Mouse (Mus musculus) kidney, adult 2 months (tissue): ENCODE results near the gene Psph. TPM values are rescaled to one million over a fixed set of nuclear protein-coding genes. Genes with fewer than 3 reads are reported as not detected.

Source experiments
- DNase-seq: peaks from one replicate; pipeline ENCODE4 v3.0.0; 2021
- H3K27ac ChIP-seq: fragments of 200-500 bp; 2 replicates; pipeline ENCODE4 v1.5.1; 2012; ENCODE audit warnings: low read depth, low read length, control low read depth, inconsistent platforms; ENCODE audit not compliant: insufficient read depth
- H3K27me3 ChIP-seq: fragments of 200-500 bp; replicated peaks from 2 replicates; pipeline ENCODE4 v1.6.1; 2012; ENCODE audit warnings: mild to moderate bottlenecking, moderate library complexity, low read length, inconsistent platforms; ENCODE audit not compliant: control insufficient read depth, insufficient read depth
- H3K36me3 ChIP-seq: fragments of 200-500 bp; 2 replicates; pipeline ENCODE4 v1.6.1; 2012; ENCODE audit warnings: mild to moderate bottlenecking, moderate library complexity, low read length, inconsistent platforms; ENCODE audit not compliant: control insufficient read depth, insufficient read depth
- H3K4me1 ChIP-seq: fragments of 200-500 bp; 2 replicates; pipeline ENCODE4 v1.6.1; 2011; ENCODE audit warnings: low read length; ENCODE audit not compliant: control insufficient read depth, insufficient read depth
- H3K4me3 ChIP-seq: fragments of 200-500 bp; 2 replicates; pipeline ENCODE4 v1.5.1; 2011; ENCODE audit warnings: mild to moderate bottlenecking, low read depth, low read length, control low read depth; ENCODE audit not compliant: insufficient read depth
- CTCF ChIP-seq: fragments of 200-500 bp; conservative IDR thresholded peaks from 2 replicates; pipeline ENCODE4 v1.5.1; 2011; ENCODE audit warnings: low read depth, mild to moderate bottlenecking, control low read depth, low read length, moderate library complexity, mixed read lengths; ENCODE audit not compliant: insufficient read depth, insufficient read length
- POLR2A ChIP-seq: fragments of 200-500 bp; IDR thresholded peaks from one replicate; pipeline ENCODE4 v1.6.1; 2011; ENCODE audit warnings: low read depth, low read length, control low read depth
- WGBS: fragments of 180-500 bp; shearing (Covaris S2); methylation state at CpG from one replicate; pipeline ENCODE4 v1.1.7; 2018; 5-methylcytosine and 5-hydroxymethylcytosine counted together
- polyA plus RNA-seq: library from polyadenylated mRNA; depleted of rRNA; stranded (reverse); fragments of >200 nt; gene quantifications from 2 replicates; pipeline ENCODE4 v1.2.3, GENCODE M21; 2012

Gene Psph
- polyA plus RNA-seq, 1 experiment, result 37.6 TPM

DNA sequence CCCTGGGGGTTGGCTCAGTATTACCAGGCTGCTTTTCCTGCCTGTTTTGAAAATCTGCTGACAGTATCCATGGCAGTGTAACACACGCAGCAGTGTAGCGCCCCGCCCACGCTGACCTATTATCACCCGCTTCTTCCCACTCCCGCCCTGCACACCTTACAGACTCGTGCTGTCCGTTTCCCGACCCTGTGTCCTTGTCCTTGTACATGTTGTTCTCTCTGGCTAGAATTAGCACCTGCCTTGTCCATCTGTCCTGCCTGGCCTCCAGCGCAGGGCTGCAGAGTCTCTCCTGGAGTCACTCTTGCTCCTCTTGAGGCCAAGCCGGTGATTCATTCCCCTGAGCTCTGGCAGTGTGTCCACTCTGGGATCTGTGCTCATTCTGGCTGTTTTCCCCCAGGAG, 56.9 kb downstream of the Psph start:
- H3K27ac ChIP-seq, result peak overlapping the region; percentile 11; the same call in 1 of the 2 replicates
- peak; percentile 56 for DNase-seq
- no peaks in the 10 kb centered on the region for H3K27me3 ChIP-seq
- H3K36me3 ChIP-seq, result no peaks in the 10 kb centered on the region
- TF ChIP-seq POLR2A (no peak), CTCF (no peak)
- WGBS, result 26% methylated on average over 11 of the region's 11 CpGs
- no peak overlapping the region for H3K4me3 ChIP-seq
- peaks cover 22% of the 10 kb centered on the region; the same call in 1 of the 2 replicates for H3K4me1 ChIP-seq

DNA sequence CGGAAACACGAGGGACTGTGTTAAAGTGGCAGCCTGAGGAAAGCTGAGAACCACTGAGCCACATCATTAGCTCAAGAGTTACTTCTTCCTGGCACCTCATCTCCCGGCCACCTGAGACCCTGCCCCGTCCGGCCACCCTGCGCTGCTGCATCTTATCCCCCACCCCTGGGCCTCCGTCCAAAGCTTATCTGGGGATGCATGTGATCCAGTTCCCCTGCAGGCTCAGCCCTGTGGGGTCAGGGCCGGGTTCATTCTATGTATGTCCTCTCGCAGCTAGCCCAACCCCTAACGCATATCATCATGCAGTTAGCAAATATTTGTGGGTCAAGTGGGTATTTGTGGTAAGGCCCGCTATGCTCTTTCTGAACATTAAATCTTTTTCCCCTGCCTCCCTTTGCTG, 58.0 kb downstream of the Psph start:
- Histone ChIP-seq H3K4me3 (no peak overlapping the region), H3K27me3 (no peaks in the 10 kb centered on the region), H3K36me3 (no peaks in the 10 kb centered on the region), H3K27ac (peak overlapping the region; percentile 5; the same call in 1 of the 2 replicates), H3K4me1 (peaks cover 22% of the 10 kb centered on the region; the same call in 1 of the 2 replicates)
- no peak for DNase-seq
- WGBS, result 24% methylated on average over 11 of the region's 11 CpGs
- TF ChIP-seq POLR2A (no peak), CTCF (no peak)

GRCm38 (mm10) chr5:129726784-129727183, 60.5 kb downstream of the Psph start:
- 65% methylated on average over 3 of the region's 3 CpGs for WGBS
- no peak for DNase-seq
- H3K27ac ChIP-seq, result no peak overlapping the region
- no peak overlapping the region for H3K4me3 ChIP-seq
- peaks cover 22% of the 10 kb centered on the region; the same call in 1 of the 2 replicates for H3K4me1 ChIP-seq
- no peaks in the 10 kb centered on the region for H3K27me3 ChIP-seq
- TF ChIP-seq CTCF (no peak), POLR2A (no peak)
- H3K36me3 ChIP-seq, result no peaks in the 10 kb centered on the region

GRCm38 (mm10) chr5:129725774-129726392, 61.4 kb downstream of the Psph start:
- no peaks in the 10 kb centered on the region for H3K36me3 ChIP-seq
- TF ChIP-seq CTCF, result no peak
- no peak for TF ChIP-seq POLR2A
- no peaks in the 10 kb centered on the region for H3K27me3 ChIP-seq
- H3K4me3 ChIP-seq, result peak overlapping the region; percentile 83
- no peak for DNase-seq
- WGBS, result 11% methylated on average over 7 of the region's 7 CpGs
- peak overlapping the region; percentile 99 for H3K27ac ChIP-seq
- peaks cover 22% of the 10 kb centered on the region; the same call in 1 of the 2 replicates for H3K4me1 ChIP-seq

DNA sequence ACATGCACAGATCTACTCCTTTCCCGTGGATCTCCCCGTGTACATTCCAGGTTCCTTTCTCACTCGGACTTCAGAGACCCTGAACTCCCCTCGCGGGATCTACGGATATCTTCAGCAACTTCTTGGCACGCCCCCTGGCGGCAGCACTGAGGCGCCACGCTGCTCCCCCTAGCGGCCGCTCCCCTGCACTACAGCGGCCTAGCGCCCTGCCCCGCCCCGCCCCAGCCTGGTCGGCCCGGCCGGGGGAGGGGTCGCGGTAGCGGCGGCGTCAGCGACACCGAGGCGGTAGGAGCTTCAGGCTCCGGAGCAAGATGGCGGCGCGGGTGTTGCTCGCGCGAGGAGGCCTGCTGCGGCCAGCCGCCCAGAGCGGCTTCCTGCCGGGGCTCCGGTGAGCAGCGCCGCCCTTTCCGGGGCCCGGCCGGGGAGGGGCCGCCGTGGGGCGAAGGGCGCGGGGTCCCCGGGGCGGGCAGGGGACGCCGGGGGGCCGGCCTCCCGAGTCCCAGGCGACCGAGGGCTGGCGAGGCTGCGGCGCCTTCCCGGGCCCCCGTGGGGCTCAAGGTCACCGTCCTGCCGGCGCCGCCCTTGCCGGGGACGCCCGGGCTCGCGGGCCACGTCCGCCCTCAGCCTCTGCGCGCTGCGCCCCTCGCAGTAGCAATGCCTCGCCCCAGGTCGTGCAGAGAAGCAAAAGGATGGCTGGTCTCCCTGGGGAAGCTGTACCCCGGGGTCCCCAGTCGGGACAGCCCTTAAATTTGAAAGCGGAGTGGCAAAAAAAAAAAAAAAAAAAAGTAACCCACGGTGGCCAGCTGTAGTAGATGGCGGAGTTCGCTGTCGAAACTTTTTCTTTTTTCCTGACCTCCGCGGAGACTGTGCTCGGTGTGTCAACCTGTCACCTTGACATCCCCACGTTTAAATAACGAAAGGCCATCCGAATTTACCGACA, 62.1 kb downstream of the Psph start, which contains the start of gene Nipsnap2:
Gene Nipsnap2 (plus strand): TSS at position 230 of the 940 bp plus-strand sequence.
- WGBS, result under 1% methylated on average over 91 of the region's 93 CpGs
- peak; percentile 96 for DNase-seq
- Histone ChIP-seq H3K27me3 (no peaks in the 10 kb centered on the region), H3K27ac (peak within 1 kb of the TSS; percentile 99), H3K4me3 (peak within 1 kb of the TSS; percentile 83), H3K4me1 (peaks cover 18% of the 10 kb centered on the region; the same call in 1 of the 2 replicates), H3K36me3 (no peaks in the 10 kb centered on the region)
- TF ChIP-seq POLR2A (peak; percentile 64), CTCF (peak; percentile 99)

- peak overlapping the region; percentile 83 for H3K4me3 ChIP-seq
- TF ChIP-seq POLR2A, result no peak
- no peak for TF ChIP-seq CTCF
- peaks cover 9% of the 10 kb centered on the region; the same call in 1 of the 2 replicates for H3K4me1 ChIP-seq
- H3K27ac ChIP-seq, result peak overlapping the region; percentile 96
- H3K36me3 ChIP-seq, result no peaks in the 10 kb centered on the region; the same call in 1 of the 2 replicates
- 42% methylated on average over 4 of the region's 4 CpGs for WGBS
- DNase-seq, result no peak
- no peaks in the 10 kb centered on the region for H3K27me3 ChIP-seq
Observed at GRCm38 (mm10) chr5:129724268-129724667, 63.0 kb downstream of the Psph start.
